Mouse (Mus musculus) liver, embryonic 13.5 days (tissue): ENCODE data around the gene Ube2r2. TPM values are rescaled to one million over a fixed set of nuclear protein-coding genes. Genes with fewer than 3 reads are reported as not detected.
A peak's percentile ranks its signal among the peaks of the same experiment; 100 is the strongest.

Experiments
- ATAC-seq: fragments of 200-750 bp; cut with Nextera tagmentation; 2 replicates; pipeline ENCODE4 v1.8.0; 2017; ENCODE audit warnings: low read depth, mild to moderate bottlenecking, moderate number of reproducible peaks, moderate library complexity
- DNase-seq: peaks from one replicate; pipeline ENCODE4 v3.0.0; 2022
- H3K27ac ChIP-seq: fragments of 300-500 bp; sonication (generic); 2 replicates; pipeline ENCODE4 v1.5.1; 2015; ENCODE audit warnings: moderate library complexity, mild to moderate bottlenecking, inconsistent platforms
- H3K27me3 ChIP-seq: fragments of 300-500 bp; sonication (generic); 2 replicates; pipeline ENCODE4 v1.6.1; 2015; ENCODE audit warnings: mild to moderate bottlenecking, inconsistent platforms
- H3K36me3 ChIP-seq: fragments of 300-500 bp; sonication (generic); 2 replicates; pipeline ENCODE4 v1.6.1; 2015; ENCODE audit warnings: mild to moderate bottlenecking, inconsistent platforms
- H3K4me1 ChIP-seq: fragments of 300-500 bp; sonication (generic); replicated peaks from 2 replicates; pipeline ENCODE4 v1.6.1; 2015; ENCODE audit warnings: inconsistent platforms
- H3K4me2 ChIP-seq: fragments of 300-500 bp; sonication (generic); 2 replicates; pipeline ENCODE4 v1.6.1; 2015; ENCODE audit warnings: inconsistent platforms, mild to moderate bottlenecking, moderate library complexity
- H3K4me3 ChIP-seq: fragments of 300-500 bp; sonication (generic); replicated peaks from 2 replicates; pipeline ENCODE4 v1.5.1; 2015; ENCODE audit warnings: mild to moderate bottlenecking, inconsistent platforms
- H3K9ac ChIP-seq: fragments of 300-500 bp; sonication (generic); 2 replicates; pipeline ENCODE4 v1.6.1; 2015; ENCODE audit warnings: mild to moderate bottlenecking, inconsistent platforms
- H3K9me3 ChIP-seq: fragments of 300-500 bp; sonication (generic); replicated peaks from 2 replicates; pipeline ENCODE4 v1.6.1; 2016; ENCODE audit warnings: inconsistent platforms
- WGBS: fragments of 180-500 bp; shearing (Covaris S2); methylation state at CpG from one replicate; pipeline ENCODE4 v1.1.7; 2015; ENCODE audit not compliant: insufficient replicate concordance; 5-methylcytosine and 5-hydroxymethylcytosine counted together
- polyA plus RNA-seq: library from polyadenylated mRNA; unstranded; fragments of >200 nt; fragmentation: Nextera tagmentation; extraction: Ambion mirVana; gene quantifications from 2 replicates; pipeline ENCODE4 v1.2.1, GENCODE M21; 2015

Gene Ube2r2
- polyA plus RNA-seq, 1 experiment from 2014 or later, result 38.9 TPM

- peak within 1 kb of the TSS; percentile 65 for H3K4me3 ChIP-seq
- peak; percentile 76 for ATAC-seq
- peaks cover 20% of the 10 kb centered on the region for H3K36me3 ChIP-seq
- peak within 1 kb of the TSS; percentile 89 for H3K4me2 ChIP-seq
- no peaks in the 10 kb centered on the region for H3K9me3 ChIP-seq
- peak within 1 kb of the TSS; percentile 61 for H3K27ac ChIP-seq
- WGBS, result under 1% methylated on average over 42 of the region's 42 CpGs
- peaks cover 59% of the 10 kb centered on the region for H3K4me1 ChIP-seq
- peaks cover 52% of the 10 kb centered on the region for H3K27me3 ChIP-seq
- peak within 1 kb of the TSS; percentile 79 for H3K9ac ChIP-seq
- DNase-seq, result peak; percentile 64
Observed at GRCm38 (mm10) chr4:41097871-41098576, 37.5 kb upstream of the Ube2r2 start, which contains the start of gene Aqp3. Aqp3 (minus strand) TSS chr4:41098183.

DNA sequence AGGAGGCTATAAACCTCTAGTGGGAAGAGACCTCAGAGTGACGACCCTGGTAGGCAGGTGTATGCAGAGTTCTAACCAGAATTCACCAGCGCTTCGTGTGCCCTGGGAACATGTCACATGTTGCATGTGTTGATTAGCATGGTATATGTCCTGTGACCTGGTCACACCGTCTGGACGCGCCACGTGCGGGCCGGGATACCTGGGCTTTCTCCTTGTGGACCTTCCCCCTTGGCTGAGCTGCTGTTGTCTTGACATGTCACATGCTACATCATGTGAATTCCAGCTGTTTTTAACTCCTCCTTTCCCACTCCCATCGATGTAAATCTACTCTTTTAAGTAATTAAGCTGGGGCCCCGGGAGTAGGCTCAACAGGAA lies 37.0 kb upstream of the Ube2r2 start:
- H3K27ac ChIP-seq, result no peak overlapping the region
- DNase-seq, result no peak
- H3K4me2 ChIP-seq, result peak overlapping the region; percentile 89
- H3K36me3 ChIP-seq, result peaks cover 16% of the 10 kb centered on the region
- H3K27me3 ChIP-seq, result peaks cover 52% of the 10 kb centered on the region
- peak overlapping the region; percentile 79 for H3K9ac ChIP-seq
- no peak for ATAC-seq
- peak overlapping the region; percentile 65 for H3K4me3 ChIP-seq
- no peaks in the 10 kb centered on the region for H3K9me3 ChIP-seq
- peaks cover 53% of the 10 kb centered on the region for H3K4me1 ChIP-seq
- WGBS, result 23% methylated on average over 11 of the region's 11 CpGs

- ATAC-seq, result no peak
- no peaks in the 10 kb centered on the region for H3K9me3 ChIP-seq
- no peak overlapping the region for H3K4me2 ChIP-seq
- 44% methylated on average over 1 of the region's 1 CpGs for WGBS
- H3K9ac ChIP-seq, result no peak overlapping the region
- H3K36me3 ChIP-seq, result no peaks in the 10 kb centered on the region
- no peak overlapping the region for H3K4me3 ChIP-seq
- H3K4me1 ChIP-seq, result peaks cover 29% of the 10 kb centered on the region
- no peak overlapping the region for H3K27ac ChIP-seq
- peaks cover 52% of the 10 kb centered on the region for H3K27me3 ChIP-seq
- DNase-seq, result no peak
Observed at GRCm38 (mm10) chr4:41100986-41101385, 34.6 kb upstream of the Ube2r2 start.

- Histone ChIP-seq H3K9ac (no peak overlapping the region), H3K9me3 (no peaks in the 10 kb centered on the region), H3K27ac (no peak overlapping the region), H3K4me3 (no peak overlapping the region), H3K4me1 (peaks cover 10% of the 10 kb centered on the region), H3K36me3 (no peaks in the 10 kb centered on the region), H3K27me3 (peaks cover 42% of the 10 kb centered on the region), H3K4me2 (no peak overlapping the region)
- ATAC-seq, result no peak
- no peak for DNase-seq
Observed at GRCm38 (mm10) chr4:41102901-41103300, 32.6 kb upstream of the Ube2r2 start.

- peaks cover 3% of the 10 kb centered on the region; the same call in 1 of the 2 replicates for H3K27me3 ChIP-seq
- ATAC-seq (no peak), DNase-seq (no peak)
- no peak overlapping the region for H3K27ac ChIP-seq
- H3K9me3 ChIP-seq, result no peaks in the 10 kb centered on the region
- no peaks in the 10 kb centered on the region for H3K4me1 ChIP-seq
- no peaks in the 10 kb centered on the region for H3K36me3 ChIP-seq
- H3K4me3 ChIP-seq, result no peak overlapping the region
- 57% methylated on average over 4 of the region's 4 CpGs for WGBS
- H3K9ac ChIP-seq, result no peak overlapping the region
- no peak overlapping the region for H3K4me2 ChIP-seq
Observed at GRCm38 (mm10) chr4:41107440-41107839, 28.1 kb upstream of the Ube2r2 start.

- Histone ChIP-seq H3K27ac (0 out of 2 replicates have a peak overlapping the region, but pooled peaks have one; percentile 20), H3K4me3 (no peak overlapping the region), H3K36me3 (peaks cover 3% of the 10 kb centered on the region), H3K4me1 (no peaks in the 10 kb centered on the region), H3K9me3 (no peaks in the 10 kb centered on the region), H3K4me2 (no peak overlapping the region), H3K9ac (no peak overlapping the region), H3K27me3 (no peaks in the 10 kb centered on the region)
- 54% methylated on average over 10 of the region's 10 CpGs for WGBS
- ATAC-seq (no peak), DNase-seq (no peak)
Observed at GRCm38 (mm10) chr4:41108717-41109425, 26.7 kb upstream of the Ube2r2 start.

GRCm38 (mm10) chr4:41114358-41115070 lies 21.0 kb upstream of the Ube2r2 start:
- 85% methylated on average over 9 of the region's 9 CpGs for WGBS
- ATAC-seq (no peak), DNase-seq (no peak)
- no peaks in the 10 kb centered on the region for H3K27me3 ChIP-seq
- no peaks in the 10 kb centered on the region for H3K4me1 ChIP-seq
- H3K9ac ChIP-seq, result no peak overlapping the region
- no peak overlapping the region for H3K4me3 ChIP-seq
- H3K27ac ChIP-seq, result 0 out of 2 replicates have a peak overlapping the region, but pooled peaks have one; percentile 9
- peaks cover 59% of the 10 kb centered on the region for H3K36me3 ChIP-seq
- no peak overlapping the region for H3K4me2 ChIP-seq
- no peaks in the 10 kb centered on the region for H3K9me3 ChIP-seq

GRCm38 (mm10) chr4:41115074-41115473 lies 20.5 kb upstream of the Ube2r2 start:
- H3K36me3 ChIP-seq, result peaks cover 65% of the 10 kb centered on the region
- H3K27ac ChIP-seq, result no peak overlapping the region
- no peak overlapping the region for H3K9ac ChIP-seq
- no peak overlapping the region for H3K4me2 ChIP-seq
- ATAC-seq (no peak), DNase-seq (no peak)
- 81% methylated on average over 6 of the region's 6 CpGs for WGBS
- no peaks in the 10 kb centered on the region for H3K27me3 ChIP-seq
- no peak overlapping the region for H3K4me3 ChIP-seq
- H3K9me3 ChIP-seq, result no peaks in the 10 kb centered on the region
- no peaks in the 10 kb centered on the region for H3K4me1 ChIP-seq

DNA sequence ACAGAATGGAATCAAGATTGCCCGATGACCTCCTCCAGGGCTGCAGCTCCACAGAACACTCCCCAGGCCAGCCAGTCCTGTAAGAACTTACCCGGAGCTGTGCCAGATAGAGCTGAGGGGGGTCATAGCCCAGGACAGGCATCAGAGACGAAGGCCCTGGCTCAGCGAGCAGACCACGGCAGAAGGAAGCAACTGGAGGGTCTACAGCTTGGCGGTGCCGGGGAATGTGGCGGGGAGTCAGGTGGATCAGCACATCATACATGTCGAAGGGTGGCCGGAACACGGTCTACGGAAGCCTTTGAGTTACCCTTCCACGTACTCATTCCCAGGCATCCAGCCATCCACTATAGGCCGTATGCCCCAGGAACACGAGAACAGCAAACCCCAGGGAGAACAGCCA lies 19.8 kb upstream of the Ube2r2 start:
- H3K9me3 ChIP-seq, result no peaks in the 10 kb centered on the region
- 87% methylated on average over 15 of the region's 15 CpGs for WGBS
- peaks cover 72% of the 10 kb centered on the region for H3K36me3 ChIP-seq
- no peak overlapping the region for H3K4me3 ChIP-seq
- ATAC-seq (no peak), DNase-seq (no peak)
- H3K4me2 ChIP-seq, result no peak overlapping the region
- H3K27me3 ChIP-seq, result no peaks in the 10 kb centered on the region
- H3K4me1 ChIP-seq, result no peaks in the 10 kb centered on the region
- H3K27ac ChIP-seq, result no peak overlapping the region; the same call in 1 of the 2 replicates
- no peak overlapping the region for H3K9ac ChIP-seq

GRCm38 (mm10) chr4:41116817-41117216 lies 18.7 kb upstream of the Ube2r2 start:
- Histone ChIP-seq H3K27me3 (no peaks in the 10 kb centered on the region), H3K4me1 (no peaks in the 10 kb centered on the region), H3K9ac (no peak overlapping the region), H3K4me3 (no peak overlapping the region), H3K36me3 (peaks cover 82% of the 10 kb centered on the region), H3K27ac (no peak overlapping the region), H3K4me2 (no peak overlapping the region), H3K9me3 (no peaks in the 10 kb centered on the region)
- ATAC-seq, result no peak
- DNase-seq, result no peak
- 70% methylated on average over 3 of the region's 3 CpGs for WGBS

DNA sequence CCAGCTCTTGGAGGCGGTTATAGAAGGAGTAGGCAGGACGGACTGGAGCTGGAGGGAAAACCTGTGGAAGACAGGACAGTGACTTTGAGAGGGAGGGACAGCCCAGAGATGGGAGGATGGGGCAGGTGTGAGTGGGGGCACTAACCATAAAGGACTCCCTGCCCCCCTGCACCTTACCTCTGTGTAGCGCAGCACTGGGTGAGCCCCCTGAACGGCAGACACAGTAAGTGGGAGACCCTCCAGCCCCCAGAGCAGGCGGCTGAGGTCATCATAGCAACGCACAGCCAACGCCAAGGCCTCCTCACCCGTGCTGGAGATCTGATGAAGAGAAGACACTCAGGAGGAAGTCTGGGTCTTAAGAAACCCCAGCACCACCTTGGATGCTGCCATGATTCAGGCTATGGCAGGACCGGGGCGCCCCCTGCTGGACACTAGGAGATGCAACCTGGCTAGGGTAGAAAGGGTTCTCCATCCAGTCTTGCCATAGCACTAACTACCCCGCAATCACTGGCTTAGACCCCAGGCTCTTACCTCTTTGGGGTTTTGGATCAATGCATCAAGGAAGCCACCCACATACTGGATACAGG lies 16.7 kb upstream of the Ube2r2 start:
- H3K36me3 ChIP-seq, result peaks cover 91% of the 10 kb centered on the region
- peaks cover 12% of the 10 kb centered on the region for H3K4me1 ChIP-seq
- WGBS, result 60% methylated on average over 11 of the region's 11 CpGs
- no peak overlapping the region for H3K4me2 ChIP-seq
- no peak overlapping the region for H3K4me3 ChIP-seq
- ATAC-seq, result peak; percentile 43
- H3K9ac ChIP-seq, result no peak overlapping the region
- no peaks in the 10 kb centered on the region for H3K9me3 ChIP-seq
- no peak overlapping the region for H3K27ac ChIP-seq
- H3K27me3 ChIP-seq, result no peaks in the 10 kb centered on the region
- DNase-seq, result peak; percentile 52
